ENCODE assay signal across 8 mouse cellular contexts in genomic region chr9:120020285-120020890, GRCm38 (mm10). TPM values are rescaled to one million over a fixed set of nuclear protein-coding genes. Genes with fewer than 3 reads are reported as not detected.
A peak's percentile ranks its signal among the peaks of the same experiment; 100 is the strongest.
DNase-seq lines count a peak whose midpoint lies in the region; ATAC-seq and TF ChIP-seq lines count a peak whose summit lies in the region.

No protein-coding gene starts in this region.

- 0 out of 2 replicates have a peak, but pooled peaks cover 9% of the 10 kb centered on the region for H3K27me3 ChIP-seq in forebrain, embryonic 10.5 days (ENCODE audit: poor library complexity, severe bottlenecking)
- no peaks in the 10 kb centered on the region for H3K27me3 ChIP-seq in forebrain, embryonic 13.5 days
- no peaks in the 10 kb centered on the region for H3K27me3 ChIP-seq in heart, embryonic 14.5 days (ENCODE audit: control insufficient read depth, insufficient read depth, low read length)
- no peaks in the 10 kb centered on the region for H3K27me3 ChIP-seq in small intestine, adult 2 months (ENCODE audit: control insufficient read depth, insufficient read depth, low read length)

- H3K36me3 ChIP-seq in forebrain, embryonic 10.5 days (replicated peaks), result no peaks in the 10 kb centered on the region
- H3K36me3 ChIP-seq in forebrain, embryonic 13.5 days (ENCODE audit: poor library complexity, severe bottlenecking), result no peaks in the 10 kb centered on the region
- peaks cover 46% of the 10 kb centered on the region for H3K36me3 ChIP-seq in heart, embryonic 14.5 days (ENCODE audit: control insufficient read depth, insufficient read depth, low read length)
- no peaks in the 10 kb centered on the region for H3K36me3 ChIP-seq in small intestine, adult 2 months (ENCODE audit: control insufficient read depth, insufficient read depth, low read length)

- H3K9ac ChIP-seq in forebrain, embryonic 13.5 days, result no peak overlapping the region
- peak overlapping the region; percentile 74 for H3K9ac ChIP-seq in heart, embryonic 14.5 days (ENCODE audit: low read length)

- TF ChIP-seq CTCF in layer of hippocampus, adult 2 months (conservative IDR thresholded peaks at IDR 0.05), result peak; percentile 91
- peak; percentile 69; the same call in 1 of the 2 replicates for TF ChIP-seq CTCF in small intestine, adult 2 months (IDR thresholded peaks at IDR 0.05; ENCODE audit: extremely low read depth, insufficient read length, insufficient replicate concordance, low read depth, low read length)

- no peak for TF ChIP-seq POLR2A in small intestine, adult 2 months (IDR thresholded peaks at IDR 0.05; ENCODE audit: low read depth, low read length)

- no peak overlapping the region for H3K4me3 ChIP-seq in forebrain, embryonic 10.5 days
- no peak overlapping the region for H3K4me3 ChIP-seq in forebrain, embryonic 13.5 days
- peak overlapping the region; percentile 73 to 91 for H3K4me3 ChIP-seq in heart, embryonic 14.5 days (ENCODE audit: control insufficient read depth in 1 of 2, insufficient read depth in 1 of 2, low read depth in 1 of 2, low read length in 2 of 2)
- no peak overlapping the region for H3K4me3 ChIP-seq in layer of hippocampus, adult 2 months
- no peak overlapping the region for H3K4me3 ChIP-seq in small intestine, adult 2 months (ENCODE audit: low read depth, low read length)

- DNase-seq in forebrain, embryonic 10.5 days (ENCODE audit: extremely low spot score, low spot score), result peak; percentile 77
- peak; percentile 70 for DNase-seq in adrenal gland, adult 2 months
- peak; percentile 69 for DNase-seq in embryo, embryonic 9.5 days (ENCODE audit: extremely low spot score)
- DNase-seq in layer of hippocampus, adult 2 months (ENCODE audit: low spot score in 2 of 2), result peak; percentile 70 to 78
- peak; percentile 67 for DNase-seq in lung, postnatal 25 days (ENCODE audit: low spot score)

- WGBS in forebrain, embryonic 10.5 days, result 51% methylated on average over 7 of the region's 7 CpGs
- 43% methylated on average over 7 of the region's 7 CpGs for WGBS in forebrain, embryonic 13.5 days
- WGBS in heart, embryonic 14.5 days, result 19% methylated on average over 7 of the region's 7 CpGs
- WGBS in small intestine, adult 2 months, result 30% methylated on average over 7 of the region's 7 CpGs

- H3K27ac ChIP-seq in forebrain, embryonic 10.5 days, result 0 out of 2 replicates have a peak overlapping the region, but pooled peaks have one; percentile 15
- no peak overlapping the region for H3K27ac ChIP-seq in forebrain, embryonic 13.5 days
- peak overlapping the region; percentile 98 to 99 for H3K27ac ChIP-seq in heart, embryonic 14.5 days (replicated peaks in 1 of 2; ENCODE audit: control insufficient read depth in 1 of 2, insufficient read depth in 1 of 2, low read depth in 2 of 2, low read length in 2 of 2)
- H3K27ac ChIP-seq in layer of hippocampus, adult 2 months, result no peak overlapping the region
- H3K27ac ChIP-seq in small intestine, adult 2 months (ENCODE audit: insufficient read depth, low read depth, low read length), result no peak overlapping the region

- no peak for ATAC-seq in forebrain, embryonic 13.5 days
- no peak for ATAC-seq in heart, embryonic 14.5 days (ENCODE audit: insufficient number of reproducible peaks, insufficient read depth, low FRiP score, low read depth)

- H3K9me3 ChIP-seq in forebrain, embryonic 10.5 days, result no peaks in the 10 kb centered on the region
- no peaks in the 10 kb centered on the region for H3K9me3 ChIP-seq in forebrain, embryonic 13.5 days (replicated peaks)
- no peaks in the 10 kb centered on the region for H3K9me3 ChIP-seq in heart, embryonic 14.5 days (ENCODE audit: control insufficient read depth, low read length)

- no peak overlapping the region for H3K4me2 ChIP-seq in forebrain, embryonic 13.5 days
- H3K4me2 ChIP-seq in heart, embryonic 14.5 days (ENCODE audit: low read length), result peak overlapping the region; percentile 72

- peaks cover 24% of the 10 kb centered on the region for H3K4me1 ChIP-seq in forebrain, embryonic 10.5 days
- 0 out of 2 replicates have a peak, but pooled peaks cover 5% of the 10 kb centered on the region for H3K4me1 ChIP-seq in forebrain, embryonic 13.5 days
- H3K4me1 ChIP-seq in heart, embryonic 14.5 days (ENCODE audit: control insufficient read depth in 2 of 2, insufficient read depth in 2 of 2, low read length in 2 of 2), result peaks cover 21 to 38% of the 10 kb centered on the region in 2 experiments
- H3K4me1 ChIP-seq in small intestine, adult 2 months (ENCODE audit: control insufficient read depth, insufficient read depth, insufficient read length, low read length), result no peaks in the 10 kb centered on the region

RNA-seq across cellular contexts. Expression of gene Xirp1, which starts 3.0 kb away (rescaled TPM):
- polyA plus RNA-seq in forebrain, embryonic 10.5 days (2016; fragmentation: Nextera tagmentation; extraction: Ambion mirVana), result not detected in 2 replicates
- not detected in 2 replicates for polyA plus RNA-seq in forebrain, embryonic 13.5 days (2015; fragmentation: Nextera tagmentation; extraction: Ambion mirVana)
- total RNA-seq in adrenal gland, adult 2 months (2021), result under 1 TPM; 0.37 to 0.48 TPM
- polyA plus RNA-seq in adrenal gland, adult 2 months (2012; rRNA removed), result 0.03 and 0.04 TPM in 2 replicates
- 57.1 and 59.9 TPM in 2 replicates for polyA plus RNA-seq in heart, embryonic 14.5 days (2014; fragmentation: Nextera tagmentation; extraction: Ambion mirVana)
- total RNA-seq in layer of hippocampus, adult 2 months (2021), result under 1 TPM; 0.10 to 0.23 TPM
- 0.13 TPM in 1 of 2 replicates, not detected in the other for polyA plus RNA-seq in small intestine, adult 2 months (2012; rRNA removed)

RNA-seq across cellular contexts. Expression of gene Csrnp1, which starts 35.9 kb away (rescaled TPM):
- 3.3 and 4.2 TPM in 2 replicates for polyA plus RNA-seq in forebrain, embryonic 10.5 days (2016; fragmentation: Nextera tagmentation; extraction: Ambion mirVana)
- polyA plus RNA-seq in forebrain, embryonic 13.5 days (2015; fragmentation: Nextera tagmentation; extraction: Ambion mirVana), result 1.3 and 1.5 TPM in 2 replicates
- 10 to 100 TPM; 18.7 to 26.5 TPM for total RNA-seq in adrenal gland, adult 2 months (2021)
- 45.6 and 51.3 TPM in 2 replicates for polyA plus RNA-seq in adrenal gland, adult 2 months (2012; rRNA removed)
- 1.7 and 3.2 TPM in 2 replicates for polyA plus RNA-seq in heart, embryonic 14.5 days (2014; fragmentation: Nextera tagmentation; extraction: Ambion mirVana)
- 10 to 100 TPM; 13.7 TPM for total RNA-seq in layer of hippocampus, adult 2 months (2021)
- 18.2 and 28.3 TPM in 2 replicates for polyA plus RNA-seq in small intestine, adult 2 months (2012; rRNA removed)

RNA-seq across cellular contexts. Expression of gene Cx3cr1, which starts 49.3 kb away (rescaled TPM):
- polyA plus RNA-seq in forebrain, embryonic 10.5 days (2016; fragmentation: Nextera tagmentation; extraction: Ambion mirVana), result 4.7 and 4.8 TPM in 2 replicates
- polyA plus RNA-seq in forebrain, embryonic 13.5 days (2015; fragmentation: Nextera tagmentation; extraction: Ambion mirVana), result 4.9 and 5.0 TPM in 2 replicates
- 10 to 100 TPM in 1 of 2 experiments, 1 to 10 TPM in 1; 3.5 to 10.8 TPM for total RNA-seq in adrenal gland, adult 2 months (2021)
- polyA plus RNA-seq in adrenal gland, adult 2 months (2012; rRNA removed), result 11.8 and 12.5 TPM in 2 replicates
- 7.5 and 9.0 TPM in 2 replicates for polyA plus RNA-seq in heart, embryonic 14.5 days (2014; fragmentation: Nextera tagmentation; extraction: Ambion mirVana)
- total RNA-seq in layer of hippocampus, adult 2 months (2021), result 10 to 100 TPM; 30.8 to 31.7 TPM
- polyA plus RNA-seq in small intestine, adult 2 months (2012; rRNA removed), result 3.9 and 4.3 TPM in 2 replicates

Comparison
In these comparisons a context has a peak if more than half of its experiments do, and no peak if none do; other contexts are left out.
1. H3K27ac ChIP-seq: peak in forebrain, embryonic 10.5 days (single experiment) and heart, embryonic 14.5 days (2 of 2); none in forebrain, embryonic 13.5 days (single experiment), layer of hippocampus, adult 2 months (single experiment) and small intestine, adult 2 months (single experiment).
2. H3K4me3 ChIP-seq: peak in heart, embryonic 14.5 days (2 of 2); none in forebrain, embryonic 10.5 days (single experiment), forebrain, embryonic 13.5 days (single experiment), layer of hippocampus, adult 2 months (single experiment) and small intestine, adult 2 months (single experiment).
3. RNA of gene Xirp1, which starts 3.0 kb away (polyA plus RNA-seq): 57.1 to 59.9 TPM in heart, embryonic 14.5 days; 0.03 to 0.04 TPM in adrenal gland, adult 2 months, not detected in forebrain, embryonic 10.5 days, not detected in forebrain, embryonic 13.5 days and 0.13 TPM in small intestine, adult 2 months; every median in the first group is over 10 times any median in the second.
4. Peak in every context shown above with its lines, with median percentiles within 50 percentile points of each other: DNase-seq.